Mouse (Mus musculus) stomach, embryonic 16.5 days (tissue): Measurements from ENCODE around the gene Ppfia2. TPM values are rescaled to one million over a fixed set of nuclear protein-coding genes. Genes with fewer than 3 reads are reported as not detected.

Experiments
- ATAC-seq: fragments of 200-750 bp; cut with Nextera tagmentation; 2 replicates; pipeline ENCODE4 v1.8.0; 2017; ENCODE audit warnings: moderate number of reproducible peaks, moderate TSS enrichment; ENCODE audit not compliant: insufficient read depth, low FRiP score
- H3K27ac ChIP-seq: fragments of 300-500 bp; sonication (generic); 2 replicates; pipeline ENCODE4 v1.5.1; 2014; ENCODE audit warnings: low read length
- H3K27me3 ChIP-seq: fragments of 300-500 bp; sonication (generic); 2 replicates; pipeline ENCODE4 v1.6.1; 2014; ENCODE audit warnings: low read length, control low read depth, mixed read lengths; ENCODE audit not compliant: control insufficient read depth, insufficient read depth
- H3K36me3 ChIP-seq: fragments of 300-500 bp; sonication (generic); 2 replicates; pipeline ENCODE4 v1.6.1; 2014; ENCODE audit warnings: low read length; ENCODE audit not compliant: control insufficient read depth, insufficient read depth
- H3K4me1 ChIP-seq: fragments of 300-500 bp; sonication (generic); 2 replicates; pipeline ENCODE4 v1.6.1; 2014; ENCODE audit warnings: low read length, control low read depth, mixed read lengths; ENCODE audit not compliant: control insufficient read depth, insufficient read depth
- H3K4me2 ChIP-seq: fragments of 300-500 bp; sonication (generic); 2 replicates; pipeline ENCODE4 v1.6.1; 2014; ENCODE audit warnings: low read depth, low read length, mixed read lengths
- H3K4me3 ChIP-seq: fragments of 300-500 bp; sonication (generic); replicated peaks from 2 replicates; pipeline ENCODE4 v1.5.1; 2014; ENCODE audit warnings: mild to moderate bottlenecking, low read length
- H3K9ac ChIP-seq: fragments of 300-500 bp; sonication (generic); 2 replicates; pipeline ENCODE4 v1.6.1; 2014; ENCODE audit warnings: low read length
- H3K9me3 ChIP-seq: fragments of 300-500 bp; sonication (generic); replicated peaks from 2 replicates; pipeline ENCODE4 v1.6.1; 2016; ENCODE audit warnings: low read length, control low read depth; ENCODE audit not compliant: control insufficient read depth
- WGBS: fragments of 180-500 bp; shearing (Covaris S2); extraction: QIAGEN DNeasy Blood & Tissue Kit; methylation state at CpG from one replicate; pipeline ENCODE4 v1.1.7; 2014; 5-methylcytosine and 5-hydroxymethylcytosine counted together
- polyA plus RNA-seq: library from polyadenylated mRNA; unstranded; fragments of >200 nt; fragmentation: Nextera tagmentation; extraction: Ambion mirVana; gene quantifications from 2 replicates; pipeline ENCODE4 v1.2.1, GENCODE M21; 2015

The Ppfia2 gene
- polyA plus RNA-seq, 1 experiment from 2014 or later, result 0.89 TPM

DNA sequence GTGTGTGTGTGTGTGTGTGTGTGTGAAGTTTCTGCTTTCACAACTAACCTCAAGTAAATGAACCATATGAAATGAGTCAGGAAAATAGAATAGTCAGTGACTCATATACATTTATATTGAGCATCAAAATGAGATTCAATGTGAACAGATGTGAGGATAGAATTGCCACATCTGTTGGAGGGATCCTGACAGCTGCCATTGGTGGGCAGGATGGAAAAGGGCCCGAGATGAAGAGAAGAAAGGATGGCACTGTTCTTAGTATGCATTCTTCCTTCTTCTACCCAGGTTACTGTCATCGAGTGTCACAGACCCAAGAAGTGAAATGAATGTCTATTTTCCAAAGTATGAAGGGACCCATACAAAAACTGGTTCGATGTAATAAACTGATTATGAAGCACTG, 268.1 kb downstream of the Ppfia2 start:
- 86% methylated on average over 3 of the region's 3 CpGs for WGBS
- Histone ChIP-seq H3K27ac (no peak overlapping the region), H3K36me3 (no peaks in the 10 kb centered on the region), H3K9me3 (no peaks in the 10 kb centered on the region), H3K4me1 (no peaks in the 10 kb centered on the region), H3K27me3 (no peaks in the 10 kb centered on the region), H3K4me2 (no peak overlapping the region), H3K9ac (no peak overlapping the region), H3K4me3 (no peak overlapping the region)
- ATAC-seq, result no peak

DNA sequence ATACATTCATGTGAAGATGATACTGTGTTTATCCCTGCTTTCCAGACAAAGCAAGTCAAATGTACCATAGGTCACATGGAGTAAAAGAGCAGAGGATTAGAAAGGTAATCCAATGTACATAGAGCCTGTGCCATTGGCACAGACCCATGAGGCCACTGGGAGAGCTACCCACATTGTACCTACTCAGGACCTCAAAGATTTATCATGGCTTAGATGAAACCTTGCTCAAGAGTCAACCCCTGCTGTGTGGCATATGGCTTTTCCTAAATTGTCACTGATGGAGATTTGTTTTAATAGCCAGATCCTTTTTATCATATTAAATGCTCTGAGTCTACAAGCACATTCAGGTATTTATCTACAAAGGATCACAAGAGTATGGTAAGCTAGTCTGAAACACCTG, 274.8 kb downstream of the Ppfia2 start:
- H3K36me3 ChIP-seq, result no peaks in the 10 kb centered on the region
- H3K27ac ChIP-seq, result no peak overlapping the region
- no peak overlapping the region for H3K9ac ChIP-seq
- H3K4me1 ChIP-seq, result no peaks in the 10 kb centered on the region
- no peaks in the 10 kb centered on the region for H3K9me3 ChIP-seq
- no peak for ATAC-seq
- H3K4me2 ChIP-seq, result no peak overlapping the region
- no peaks in the 10 kb centered on the region for H3K27me3 ChIP-seq
- no peak overlapping the region for H3K4me3 ChIP-seq

DNA sequence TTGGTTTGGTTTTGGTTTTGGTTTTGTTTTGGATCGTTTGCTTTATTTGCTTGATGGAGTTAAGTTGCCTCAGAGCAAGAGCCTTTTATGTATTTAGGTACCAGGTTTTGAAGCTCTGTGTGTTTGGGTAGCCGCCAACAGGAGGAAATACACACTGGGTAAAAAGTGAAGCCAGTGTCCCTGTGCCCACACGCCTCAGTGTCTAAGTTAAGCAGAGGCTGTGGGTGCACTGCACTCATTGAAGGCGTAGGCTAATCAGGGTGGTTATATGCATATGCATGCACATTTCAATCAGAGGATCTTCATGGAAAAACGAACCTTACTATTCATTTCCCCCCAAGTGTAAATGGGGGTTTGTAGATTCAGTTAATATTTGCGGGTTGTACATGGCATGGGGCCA, 290.9 kb downstream of the Ppfia2 start:
- Histone ChIP-seq H3K4me1 (no peaks in the 10 kb centered on the region), H3K36me3 (no peaks in the 10 kb centered on the region), H3K27ac (no peak overlapping the region), H3K4me2 (no peak overlapping the region), H3K9me3 (no peaks in the 10 kb centered on the region), H3K9ac (no peak overlapping the region), H3K27me3 (no peaks in the 10 kb centered on the region), H3K4me3 (no peak overlapping the region)
- ATAC-seq, result no peak
- WGBS, result 83% methylated on average over 6 of the region's 6 CpGs

DNA sequence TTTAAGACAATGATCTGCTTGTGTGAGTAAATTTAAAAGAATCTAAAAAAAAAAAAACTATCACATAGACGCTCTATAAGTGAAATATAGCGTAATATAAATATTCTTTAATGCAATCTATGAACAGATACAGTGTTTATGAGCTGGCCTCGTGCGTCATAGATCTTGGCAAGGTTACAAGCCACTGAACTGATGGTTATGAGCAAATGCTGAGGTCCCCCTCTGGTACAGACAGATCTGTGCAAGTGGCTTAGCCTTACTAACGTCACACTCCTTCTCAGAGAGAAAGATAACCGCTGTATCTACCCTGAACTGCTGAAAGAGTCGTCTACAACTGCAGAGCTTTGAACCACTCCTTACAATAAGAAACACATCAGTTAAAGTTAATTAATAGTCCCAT, 293.6 kb downstream of the Ppfia2 start:
- Histone ChIP-seq H3K4me2 (no peak overlapping the region), H3K9me3 (no peaks in the 10 kb centered on the region), H3K4me3 (no peak overlapping the region), H3K9ac (no peak overlapping the region), H3K27me3 (no peaks in the 10 kb centered on the region), H3K4me1 (no peaks in the 10 kb centered on the region), H3K27ac (no peak overlapping the region), H3K36me3 (no peaks in the 10 kb centered on the region)
- no peak for ATAC-seq
- WGBS, result 70% methylated on average over 7 of the region's 7 CpGs

DNA sequence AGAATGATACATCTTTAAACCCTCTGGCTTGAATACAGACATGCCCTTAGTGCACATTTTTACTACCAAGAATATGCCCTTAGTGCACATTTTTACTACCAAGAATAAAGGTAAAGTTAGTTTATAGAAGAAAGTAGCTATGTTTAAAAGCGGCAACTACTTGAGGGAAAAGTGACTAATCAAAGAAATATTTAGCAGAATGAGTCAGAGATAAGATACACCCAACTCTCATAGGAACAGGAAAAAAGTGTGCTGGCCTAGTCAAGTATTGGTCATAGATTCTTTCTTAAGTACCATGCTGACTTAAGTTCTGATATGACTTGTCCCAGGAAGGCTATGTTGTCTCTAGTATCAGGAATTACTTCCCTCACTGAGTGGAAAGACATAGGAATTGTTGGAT, 305.4 kb downstream of the Ppfia2 start:
- no peak overlapping the region for H3K4me2 ChIP-seq
- peak; percentile 37; the same call in 1 of the 2 replicates for ATAC-seq
- H3K9me3 ChIP-seq, result no peaks in the 10 kb centered on the region
- no peak overlapping the region for H3K27ac ChIP-seq
- no peaks in the 10 kb centered on the region for H3K36me3 ChIP-seq
- no peak overlapping the region for H3K9ac ChIP-seq
- 65% methylated on average over 1 of the region's 1 CpGs for WGBS
- H3K4me3 ChIP-seq, result no peak overlapping the region
- no peaks in the 10 kb centered on the region for H3K27me3 ChIP-seq
- no peaks in the 10 kb centered on the region for H3K4me1 ChIP-seq

DNA sequence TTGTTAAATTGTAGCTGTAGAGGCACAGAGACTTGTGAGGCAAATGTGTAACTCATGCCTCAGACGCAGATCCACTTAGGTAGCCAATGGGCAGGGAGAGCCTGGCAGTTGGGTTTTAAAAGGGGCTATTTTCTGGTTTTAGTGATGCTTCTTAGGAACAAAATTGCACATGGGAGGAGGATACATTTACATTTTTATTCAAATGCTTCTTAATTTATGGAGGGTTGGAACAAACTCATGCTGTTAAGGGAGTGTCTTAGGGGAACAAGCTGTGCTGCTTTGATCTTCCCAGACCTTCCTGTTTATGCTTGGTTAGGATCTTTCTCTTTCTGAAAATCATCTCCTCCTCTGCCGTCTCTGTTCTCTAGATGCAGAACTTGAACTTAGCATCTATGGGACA, 345.3 kb downstream of the Ppfia2 start:
- Histone ChIP-seq H3K9ac (no peak overlapping the region), H3K27me3 (no peaks in the 10 kb centered on the region), H3K27ac (no peak overlapping the region), H3K4me3 (no peak overlapping the region), H3K4me1 (no peaks in the 10 kb centered on the region), H3K9me3 (no peaks in the 10 kb centered on the region), H3K36me3 (no peaks in the 10 kb centered on the region), H3K4me2 (no peak overlapping the region)
- no peak for ATAC-seq
- 61% methylated on average over 2 of the region's 2 CpGs for WGBS

DNA sequence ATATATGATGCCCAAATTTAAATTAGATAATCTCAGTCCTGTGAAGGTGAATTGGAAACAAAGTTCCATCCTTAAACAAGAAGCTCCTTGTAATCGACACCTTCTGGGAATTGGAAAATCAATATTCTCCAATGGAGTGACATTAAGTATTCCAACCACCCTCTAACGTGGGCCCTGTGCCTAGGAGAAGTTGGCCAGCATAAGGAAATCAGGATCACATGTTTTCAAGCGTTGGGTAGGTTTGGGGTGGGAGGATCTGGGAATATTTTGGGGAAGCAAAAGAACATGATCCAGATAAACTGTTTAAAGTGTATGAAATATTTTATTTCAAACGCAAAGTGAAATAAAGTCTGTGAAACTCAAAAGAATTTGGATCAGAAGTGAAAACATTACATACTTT, 348.2 kb downstream of the Ppfia2 start:
- ATAC-seq, result no peak
- Histone ChIP-seq H3K27me3 (no peaks in the 10 kb centered on the region), H3K36me3 (no peaks in the 10 kb centered on the region), H3K4me2 (no peak overlapping the region), H3K9me3 (no peaks in the 10 kb centered on the region), H3K4me1 (no peaks in the 10 kb centered on the region), H3K27ac (no peak overlapping the region), H3K4me3 (no peak overlapping the region), H3K9ac (no peak overlapping the region)
- 77% methylated on average over 4 of the region's 4 CpGs for WGBS

DNA sequence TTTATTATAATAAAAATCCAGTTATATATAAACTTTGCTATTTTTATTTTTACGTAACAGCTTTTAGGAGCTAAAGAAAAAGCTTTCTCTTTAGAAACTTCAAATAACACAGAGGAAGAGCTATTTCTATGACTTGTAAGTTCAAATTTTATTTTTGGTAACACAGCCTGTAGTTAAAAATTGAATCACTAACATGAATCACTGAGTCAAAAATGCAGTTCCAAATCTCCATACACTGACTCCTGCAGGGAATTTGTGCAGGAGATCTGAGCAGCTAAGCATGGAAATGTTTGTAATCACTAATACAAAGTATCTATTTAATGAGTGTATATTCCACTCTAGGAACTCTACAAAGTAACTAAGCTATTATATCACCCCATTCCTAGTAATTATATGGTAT, 354.1 kb downstream of the Ppfia2 start:
- no peak overlapping the region for H3K9ac ChIP-seq
- no peaks in the 10 kb centered on the region for H3K27me3 ChIP-seq
- ATAC-seq, result no peak
- H3K4me2 ChIP-seq, result no peak overlapping the region
- no peak overlapping the region for H3K27ac ChIP-seq
- no peaks in the 10 kb centered on the region for H3K4me1 ChIP-seq
- WGBS, result 90% methylated on average over 1 of the region's 1 CpGs
- no peaks in the 10 kb centered on the region for H3K9me3 ChIP-seq
- no peak overlapping the region for H3K4me3 ChIP-seq
- H3K36me3 ChIP-seq, result no peaks in the 10 kb centered on the region

DNA sequence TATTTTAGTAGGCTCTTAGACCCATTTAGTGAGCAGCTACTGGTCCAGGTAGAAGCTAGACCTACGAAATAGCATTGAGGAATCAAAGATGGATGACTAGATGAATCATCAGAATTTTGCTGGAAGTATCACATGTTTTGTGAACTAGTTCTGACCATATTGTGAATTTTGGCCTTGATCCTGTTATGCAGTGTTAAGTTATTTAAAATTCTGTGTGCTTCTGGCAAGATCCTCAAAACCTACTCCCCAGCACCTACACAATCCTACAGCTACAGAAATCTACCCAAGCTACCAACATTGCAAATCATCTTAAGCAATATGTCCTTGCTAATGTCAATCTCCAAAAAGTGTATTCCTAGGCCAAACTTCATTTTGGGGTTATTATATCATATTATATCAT, 368.3 kb downstream of the Ppfia2 start:
- Histone ChIP-seq H3K4me2 (no peak overlapping the region), H3K27me3 (no peaks in the 10 kb centered on the region), H3K36me3 (no peaks in the 10 kb centered on the region), H3K27ac (no peak overlapping the region), H3K4me1 (no peaks in the 10 kb centered on the region), H3K4me3 (no peak overlapping the region), H3K9me3 (no peaks in the 10 kb centered on the region), H3K9ac (no peak overlapping the region)
- ATAC-seq, result no peak
- 79% methylated on average over 1 of the region's 1 CpGs for WGBS

DNA sequence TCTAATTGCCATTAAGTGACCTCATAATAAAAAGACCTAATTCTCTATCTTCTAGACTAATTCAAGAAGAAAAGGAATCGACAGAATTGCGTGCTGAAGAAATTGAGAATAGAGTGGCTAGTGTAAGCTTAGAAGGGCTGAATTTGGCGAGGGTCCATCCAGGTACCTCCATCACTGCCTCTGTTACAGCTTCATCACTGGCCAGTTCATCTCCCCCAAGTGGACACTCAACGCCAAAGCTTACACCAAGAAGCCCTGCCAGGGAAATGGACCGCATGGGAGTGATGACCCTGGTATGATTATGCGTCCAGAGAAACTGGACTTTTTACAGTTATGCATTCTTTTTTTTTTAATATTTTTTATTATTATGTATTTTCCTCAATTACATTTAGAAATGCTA, 388.0 kb downstream of the Ppfia2 start:
- Histone ChIP-seq H3K9me3 (no peaks in the 10 kb centered on the region), H3K4me2 (no peak overlapping the region), H3K27me3 (no peaks in the 10 kb centered on the region), H3K36me3 (no peaks in the 10 kb centered on the region), H3K4me3 (no peak overlapping the region), H3K27ac (no peak overlapping the region), H3K4me1 (no peaks in the 10 kb centered on the region), H3K9ac (no peak overlapping the region)
- ATAC-seq, result no peak; the same call in 1 of the 2 replicates
- WGBS, result 74% methylated on average over 6 of the region's 6 CpGs
